8 mouse cellular contexts compared by ENCODE assay signal in the genomic region with DNA sequence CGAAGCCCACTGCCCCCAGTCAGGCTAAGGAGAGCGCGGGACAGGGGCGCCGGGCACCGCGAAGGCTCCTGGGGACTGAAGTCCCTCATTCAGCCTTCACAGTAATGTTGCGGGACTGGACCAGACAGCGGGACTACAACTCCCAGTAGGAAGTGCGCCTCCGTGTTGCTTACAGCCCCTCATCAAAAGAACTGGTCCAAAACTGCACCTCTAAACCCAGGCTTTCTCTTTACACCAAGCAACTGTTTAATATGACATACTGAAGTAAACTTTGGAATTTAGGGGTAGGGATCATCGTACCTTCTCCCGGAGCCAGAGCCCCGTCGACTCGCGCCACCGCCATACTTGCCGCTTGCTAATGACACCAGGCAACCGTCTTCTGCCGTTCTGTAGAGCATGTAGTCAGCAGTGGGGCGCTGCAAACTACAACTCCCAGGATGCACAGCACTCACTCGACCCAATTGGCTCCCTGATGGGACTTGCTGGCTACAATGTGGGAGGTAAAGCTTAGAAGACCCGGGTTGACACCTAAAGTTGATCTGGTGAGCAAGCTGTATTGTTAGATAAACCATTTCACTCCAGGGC. TPM values are rescaled to one million over a fixed set of nuclear protein-coding genes. Genes with fewer than 3 reads are reported as not detected.
DNase-seq lines count a peak whose midpoint lies in the region; ATAC-seq and TF ChIP-seq lines count a peak whose summit lies in the region.

TSS of gene Cep97 (minus strand) at position 403 of the 585 bp plus-strand sequence.

- peak within 1 kb of the TSS; percentile 77 for H3K4me2 ChIP-seq in embryonic facial prominence, embryonic 15.5 days (replicated peaks)
- H3K4me2 ChIP-seq in kidney, embryonic 14.5 days (replicated peaks; ENCODE audit: low read depth, low read length) = peak within 1 kb of the TSS; percentile 65
- H3K4me2 ChIP-seq in limb, embryonic 15.5 days = peak within 1 kb of the TSS; percentile 64

- peak; percentile 98 for DNase-seq in 416B (ENCODE audit: low read depth)
- peak; percentile 95 to 96 for DNase-seq in heart, adult 9 months (ENCODE audit: low spot score in 2 of 2)
- peak; percentile 79 to 81 for DNase-seq in monocyte, adult 2 months (ENCODE audit: low read depth in 1 of 2, low spot score in 2 of 2)
- peak; percentile 94 for DNase-seq in spleen, postnatal 36 days (ENCODE audit: low spot score in 2 of 2)

- H3K9ac ChIP-seq in embryonic facial prominence, embryonic 15.5 days = peak within 1 kb of the TSS; percentile 52
- H3K9ac ChIP-seq in kidney, embryonic 14.5 days (ENCODE audit: low read depth, low read length) = peak within 1 kb of the TSS; percentile 67
- peak within 1 kb of the TSS; percentile 41 for H3K9ac ChIP-seq in limb, embryonic 15.5 days

- H3K4me1 ChIP-seq in bone marrow, adult 2 months (ENCODE audit: control insufficient read depth, insufficient read depth, low read length) = no peaks in the 10 kb centered on the region
- H3K4me1 ChIP-seq in embryonic facial prominence, embryonic 15.5 days = no peaks in the 10 kb centered on the region
- 0 out of 2 replicates have a peak, but pooled peaks cover 3% of the 10 kb centered on the region for H3K4me1 ChIP-seq in kidney, embryonic 14.5 days (ENCODE audit: control insufficient read depth, insufficient read depth, low read length)
- H3K4me1 ChIP-seq in limb, embryonic 15.5 days = peaks cover 7% of the 10 kb centered on the region

- H3K4me3 ChIP-seq in bone marrow, adult 2 months (replicated peaks; ENCODE audit: control insufficient read depth, low read depth, low read length) = peak within 1 kb of the TSS; percentile 93
- H3K4me3 ChIP-seq in embryonic facial prominence, embryonic 15.5 days (replicated peaks) = peak within 1 kb of the TSS; percentile 76
- peak within 1 kb of the TSS; percentile 77 for H3K4me3 ChIP-seq in kidney, embryonic 14.5 days (ENCODE audit: low read length)
- peak within 1 kb of the TSS; percentile 61 for H3K4me3 ChIP-seq in limb, embryonic 15.5 days

- peak; percentile 58; the same call in 1 of the 2 replicates for TF ChIP-seq POLR2A in bone marrow, adult 2 months (IDR thresholded peaks at IDR 0.05; ENCODE audit: borderline replicate concordance, control insufficient read depth, low read depth, low read length)

- TF ChIP-seq CTCF in bone marrow, adult 2 months (IDR thresholded peaks at IDR 0.05; ENCODE audit: control insufficient read depth, insufficient read depth, low read length) = no peak

- no peaks in the 10 kb centered on the region for H3K9me3 ChIP-seq in embryonic facial prominence, embryonic 15.5 days (replicated peaks)
- no peaks in the 10 kb centered on the region for H3K9me3 ChIP-seq in kidney, embryonic 14.5 days (ENCODE audit: control insufficient read depth, low read length)
- H3K9me3 ChIP-seq in limb, embryonic 15.5 days = no peaks in the 10 kb centered on the region

- no peaks in the 10 kb centered on the region for H3K27me3 ChIP-seq in embryonic facial prominence, embryonic 15.5 days
- H3K27me3 ChIP-seq in kidney, embryonic 14.5 days (ENCODE audit: control insufficient read depth, insufficient read depth, low read length) = no peaks in the 10 kb centered on the region
- no peaks in the 10 kb centered on the region for H3K27me3 ChIP-seq in limb, embryonic 15.5 days

- no peaks in the 10 kb centered on the region for H3K36me3 ChIP-seq in embryonic facial prominence, embryonic 15.5 days
- H3K36me3 ChIP-seq in kidney, embryonic 14.5 days (ENCODE audit: control insufficient read depth, insufficient read depth, low read length) = peaks cover 2% of the 10 kb centered on the region; the same call in 1 of the 2 replicates
- H3K36me3 ChIP-seq in limb, embryonic 15.5 days = no peaks in the 10 kb centered on the region

- WGBS in bone marrow, adult 2 months = under 1% methylated on average over 24 of the region's 24 CpGs
- under 1% methylated on average over 24 of the region's 24 CpGs for WGBS in embryonic facial prominence, embryonic 15.5 days
- WGBS in kidney, embryonic 14.5 days = under 1% methylated on average over 24 of the region's 24 CpGs
- under 1% methylated on average over 24 of the region's 24 CpGs for WGBS in limb, embryonic 15.5 days

- ATAC-seq in embryonic facial prominence, embryonic 15.5 days (ENCODE audit: insufficient number of reproducible peaks, low FRiP score, low TSS enrichment, low read depth) = peak; percentile 98
- peak; percentile 99 for ATAC-seq in kidney, embryonic 14.5 days (ENCODE audit: low FRiP score, low TSS enrichment)
- ATAC-seq in limb, embryonic 15.5 days (ENCODE audit: insufficient number of reproducible peaks, low FRiP score, low TSS enrichment, low read depth) = peak; percentile 98

- H3K27ac ChIP-seq in bone marrow, adult 2 months (ENCODE audit: control insufficient read depth, insufficient read depth, low read depth, low read length, poor library complexity) = peak within 1 kb of the TSS; percentile 57
- peak within 1 kb of the TSS; percentile 71; the same call in 1 of the 2 replicates for H3K27ac ChIP-seq in embryonic facial prominence, embryonic 15.5 days (replicated peaks)
- H3K27ac ChIP-seq in kidney, embryonic 14.5 days (ENCODE audit: low read depth, low read length) = peak within 1 kb of the TSS; percentile 13; the same call in 1 of the 2 replicates
- H3K27ac ChIP-seq in limb, embryonic 15.5 days = peak within 1 kb of the TSS; percentile 34

RNA-seq across cellular contexts. Expression of gene Cep97, which starts in this region (rescaled TPM):
- polyA plus RNA-seq in bone marrow, adult 2 months (2011; ENCODE audit: insufficient read depth, insufficient read length, low replicate concordance, missing spikeins) = 6.4 and 6.6 TPM in 2 replicates
- 11.1 and 12.0 TPM in 2 replicates for polyA plus RNA-seq in embryonic facial prominence, embryonic 15.5 days (2015; fragmentation: Nextera tagmentation; extraction: Ambion mirVana)
- 16.2 and 16.4 TPM in 2 replicates for polyA plus RNA-seq in kidney, embryonic 14.5 days (2014; fragmentation: Nextera tagmentation; extraction: Ambion mirVana)
- polyA plus RNA-seq in limb, embryonic 15.5 days (2015; fragmentation: Nextera tagmentation; extraction: Ambion mirVana) = 7.2 and 8.6 TPM in 2 replicates

Comparison
In these comparisons a context has a peak if more than half of its experiments do, and no peak if none do; other contexts are left out.
1. Peak in every context shown above with its lines: DNase-seq, ATAC-seq, H3K4me3 ChIP-seq and H3K27ac ChIP-seq.
2. H3K27ac ChIP-seq: peak in every context shown above with its lines; median percentile 71 in embryonic facial prominence, embryonic 15.5 days; 57 in bone marrow, adult 2 months; 34 in limb, embryonic 15.5 days; 13 in kidney, embryonic 14.5 days.